Mouse (Mus musculus) hindbrain, embryonic 12.5 days (tissue): ENCODE results near the gene Tcn2. TPM values are rescaled to one million over a fixed set of nuclear protein-coding genes. Genes with fewer than 3 reads are reported as not detected.
"Not testable (repeated sequence)": the region's sequence is repeated elsewhere in the genome, so short reads cannot be mapped to it uniquely, and the experiment has no call there.

Experiments
- ATAC-seq: fragments of 200-750 bp; cut with Nextera tagmentation; 2 replicates; pipeline ENCODE4 v1.8.0; 2017; ENCODE audit warnings: moderate TSS enrichment; ENCODE audit not compliant: low FRiP score
- H3K27ac ChIP-seq: fragments of 300-500 bp; sonication (generic); 2 replicates; pipeline ENCODE4 v1.5.1; 2016; ENCODE audit warnings: mild to moderate bottlenecking
- H3K27me3 ChIP-seq: fragments of 300-500 bp; sonication (generic); 2 replicates; pipeline ENCODE4 v1.6.1; 2016; ENCODE audit warnings: mild to moderate bottlenecking
- H3K36me3 ChIP-seq: fragments of 300-500 bp; sonication (generic); 2 replicates; pipeline ENCODE4 v1.6.1; 2016; ENCODE audit warnings: mild to moderate bottlenecking
- H3K4me1 ChIP-seq: fragments of 300-500 bp; sonication (generic); 2 replicates; pipeline ENCODE4 v1.6.1; 2016
- H3K4me2 ChIP-seq: fragments of 300-500 bp; sonication (generic); replicated peaks from 2 replicates; pipeline ENCODE4 v1.6.1; 2016; ENCODE audit warnings: mild to moderate bottlenecking
- H3K4me3 ChIP-seq: fragments of 300-500 bp; sonication (generic); 2 replicates; pipeline ENCODE4 v1.5.1; 2016; ENCODE audit warnings: mild to moderate bottlenecking
- H3K9ac ChIP-seq: fragments of 300-500 bp; sonication (generic); 2 replicates; pipeline ENCODE4 v1.6.1; 2016; ENCODE audit warnings: mild to moderate bottlenecking, moderate library complexity
- H3K9me3 ChIP-seq: fragments of 300-500 bp; sonication (generic); replicated peaks from 2 replicates; pipeline ENCODE4 v1.6.1; 2016; ENCODE audit warnings: mild to moderate bottlenecking
- WGBS: fragments of 180-500 bp; shearing (Covaris S2); methylation state at CpG from one replicate; pipeline ENCODE4 v1.1.7; 2016; 5-methylcytosine and 5-hydroxymethylcytosine counted together
- polyA plus RNA-seq: library from polyadenylated mRNA; unstranded; fragments of >200 nt; fragmentation: Nextera tagmentation; extraction: Ambion mirVana; gene quantifications from 2 replicates; pipeline ENCODE4 v1.2.1, GENCODE M21; 2016

Tcn2 gene
- polyA plus RNA-seq, 1 experiment from 2014 or later = 34.1 TPM

GRCm38 (mm10) chr11:3961761-3962160, 29.8 kb upstream of the Tcn2 start:
- Histone ChIP-seq H3K27me3 (no peaks in the 10 kb centered on the region), H3K36me3 (no peaks in the 10 kb centered on the region), H3K9me3 (no peaks in the 10 kb centered on the region), H3K4me2 (no peak overlapping the region), H3K27ac (no peak overlapping the region), H3K4me3 (no peak overlapping the region), H3K4me1 (peaks cover 21% of the 10 kb centered on the region), H3K9ac (no peak overlapping the region)
- no peak for ATAC-seq
- WGBS = 75% methylated on average over 3 of the region's 3 CpGs

- no peak overlapping the region for H3K27ac ChIP-seq
- WGBS = 63% methylated on average over 2 of the region's 2 CpGs
- no peak for ATAC-seq
These were observed 28.9 kb upstream of the Tcn2 start for GRCm38 (mm10) chr11:3960901-3961300.

GRCm38 (mm10) chr11:3955371-3955770, 23.4 kb upstream of the Tcn2 start:
- not testable (repeated sequence) for H3K9ac ChIP-seq, H3K27ac ChIP-seq
- 75% methylated on average over 4 of the region's 4 CpGs for WGBS

More at GRCm38 (mm10) chr11:3960901-3961300, 28.9 kb upstream of the Tcn2 start:
- no peak overlapping the region for H3K4me3 ChIP-seq
- H3K9me3 ChIP-seq = no peaks in the 10 kb centered on the region; the same call in 1 of the 2 replicates
- peaks cover 17% of the 10 kb centered on the region for H3K4me1 ChIP-seq
- no peak overlapping the region for H3K9ac ChIP-seq
- H3K27me3 ChIP-seq = no peaks in the 10 kb centered on the region
- H3K36me3 ChIP-seq = no peaks in the 10 kb centered on the region
- no peak overlapping the region for H3K4me2 ChIP-seq

GRCm38 (mm10) chr11:3954876-3955275, 22.9 kb upstream of the Tcn2 start:
- H3K27ac ChIP-seq, H3K27me3 ChIP-seq, H3K36me3 ChIP-seq, ATAC-seq, H3K4me2 ChIP-seq, H3K4me3 ChIP-seq, H3K4me1 ChIP-seq, H3K9me3 ChIP-seq, H3K9ac ChIP-seq: not testable (repeated sequence)
- 76% methylated on average over 5 of the region's 5 CpGs for WGBS

More at GRCm38 (mm10) chr11:3955371-3955770, 23.4 kb upstream of the Tcn2 start:
- H3K4me1 ChIP-seq, ATAC-seq, H3K27me3 ChIP-seq, H3K4me3 ChIP-seq, H3K9me3 ChIP-seq, H3K36me3 ChIP-seq, H3K4me2 ChIP-seq: not testable (repeated sequence)

- Histone ChIP-seq H3K4me3 (no peak overlapping the region), H3K9me3 (no peaks in the 10 kb centered on the region), H3K9ac (no peak overlapping the region), H3K27ac (no peak overlapping the region), H3K4me2 (no peak overlapping the region), H3K4me1 (no peaks in the 10 kb centered on the region), H3K27me3 (peaks cover 4% of the 10 kb centered on the region; the same call in 1 of the 2 replicates), H3K36me3 (no peaks in the 10 kb centered on the region)
- ATAC-seq = no peak
- WGBS = 11% methylated on average over 1 of the region's 1 CpGs
These were observed 14.4 kb upstream of the Tcn2 start for GRCm38 (mm10) chr11:3946386-3946785.

GRCm38 (mm10) chr11:3941371-3941770, 9.4 kb upstream of the Tcn2 start:
- peaks cover 4% of the 10 kb centered on the region; the same call in 1 of the 2 replicates for H3K27me3 ChIP-seq
- no peak overlapping the region for H3K4me2 ChIP-seq
- WGBS = 89% methylated on average over 7 of the region's 7 CpGs
- H3K36me3 ChIP-seq = no peaks in the 10 kb centered on the region
- no peak for ATAC-seq
- H3K4me3 ChIP-seq = no peak overlapping the region
- no peak overlapping the region for H3K9ac ChIP-seq
- H3K9me3 ChIP-seq = no peaks in the 10 kb centered on the region
- no peak overlapping the region for H3K27ac ChIP-seq
- no peaks in the 10 kb centered on the region for H3K4me1 ChIP-seq

- H3K36me3 ChIP-seq = no peaks in the 10 kb centered on the region
- H3K4me3 ChIP-seq = no peak overlapping the region
- H3K9ac ChIP-seq = no peak overlapping the region
- H3K4me1 ChIP-seq = no peaks in the 10 kb centered on the region
- WGBS = 77% methylated on average over 13 of the region's 13 CpGs
- no peak overlapping the region for H3K27ac ChIP-seq
- 0 out of 2 replicates have a peak, but pooled peaks cover 3% of the 10 kb centered on the region for H3K27me3 ChIP-seq
- no peak overlapping the region for H3K4me2 ChIP-seq
- no peaks in the 10 kb centered on the region for H3K9me3 ChIP-seq
- no peak for ATAC-seq
These were observed 5.4 kb upstream of the Tcn2 start for GRCm38 (mm10) chr11:3937321-3937874.

GRCm38 (mm10) chr11:3936318-3936717, 4.4 kb upstream of the Tcn2 start:
- WGBS = 82% methylated on average over 3 of the region's 3 CpGs
- Histone ChIP-seq H3K4me2 (no peak overlapping the region), H3K27ac (no peak overlapping the region), H3K27me3 (0 out of 2 replicates have a peak, but pooled peaks cover 3% of the 10 kb centered on the region), H3K9ac (no peak overlapping the region), H3K4me1 (peaks cover 2% of the 10 kb centered on the region), H3K36me3 (no peaks in the 10 kb centered on the region), H3K4me3 (no peak overlapping the region), H3K9me3 (no peaks in the 10 kb centered on the region)
- no peak for ATAC-seq

- Histone ChIP-seq H3K27me3 (0 out of 2 replicates have a peak, but pooled peaks cover 3% of the 10 kb centered on the region), H3K27ac (no peak overlapping the region), H3K4me2 (no peak overlapping the region), H3K9ac (no peak overlapping the region), H3K4me3 (no peak overlapping the region), H3K36me3 (no peaks in the 10 kb centered on the region), H3K9me3 (no peaks in the 10 kb centered on the region), H3K4me1 (peaks cover 7% of the 10 kb centered on the region)
- ATAC-seq = no peak
- WGBS = 72% methylated on average over 4 of the region's 4 CpGs
These were observed 3.2 kb upstream of the Tcn2 start for GRCm38 (mm10) chr11:3935135-3935534.

GRCm38 (mm10) chr11:3933756-3934285, 1.9 kb upstream of the Tcn2 start:
- Histone ChIP-seq H3K9ac (no peak overlapping the region), H3K36me3 (no peaks in the 10 kb centered on the region), H3K4me2 (no peak overlapping the region), H3K4me3 (no peak overlapping the region), H3K9me3 (no peaks in the 10 kb centered on the region), H3K4me1 (peaks cover 7% of the 10 kb centered on the region), H3K27ac (no peak overlapping the region), H3K27me3 (0 out of 2 replicates have a peak, but pooled peaks cover 3% of the 10 kb centered on the region)
- no peak for ATAC-seq
- WGBS = 82% methylated on average over 9 of the region's 9 CpGs

- Histone ChIP-seq H3K4me3 (peak overlapping the region; percentile 50), H3K4me2 (peak overlapping the region; percentile 84), H3K36me3 (no peaks in the 10 kb centered on the region), H3K9ac (peak overlapping the region; percentile 67), H3K27me3 (0 out of 2 replicates have a peak, but pooled peaks cover 3% of the 10 kb centered on the region), H3K4me1 (peaks cover 7% of the 10 kb centered on the region), H3K27ac (no peak overlapping the region), H3K9me3 (no peaks in the 10 kb centered on the region)
- WGBS = 34% methylated on average over 6 of the region's 6 CpGs
- ATAC-seq = no peak
These were observed 1.0 kb downstream of the Tcn2 start for GRCm38 (mm10) chr11:3930931-3931330.

- Histone ChIP-seq H3K4me1 (peaks cover 7% of the 10 kb centered on the region), H3K4me3 (no peak overlapping the region), H3K27me3 (0 out of 2 replicates have a peak, but pooled peaks cover 3% of the 10 kb centered on the region), H3K4me2 (no peak overlapping the region), H3K9ac (no peak overlapping the region), H3K27ac (no peak overlapping the region), H3K36me3 (no peaks in the 10 kb centered on the region), H3K9me3 (no peaks in the 10 kb centered on the region)
- no peak for ATAC-seq
- 85% methylated on average over 4 of the region's 4 CpGs for WGBS
These were observed 1.9 kb downstream of the Tcn2 start for GRCm38 (mm10) chr11:3930019-3930418.

- Histone ChIP-seq H3K4me3 (no peak overlapping the region), H3K4me1 (peaks cover 1% of the 10 kb centered on the region), H3K27ac (no peak overlapping the region), H3K36me3 (peaks cover 20% of the 10 kb centered on the region; the same call in 1 of the 2 replicates), H3K9me3 (no peaks in the 10 kb centered on the region), H3K9ac (no peak overlapping the region), H3K27me3 (no peaks in the 10 kb centered on the region), H3K4me2 (no peak overlapping the region)
- ATAC-seq = no peak
- WGBS = 95% methylated on average over 10 of the region's 10 CpGs
These were observed 6.0 kb downstream of the Tcn2 start for GRCm38 (mm10) chr11:3925916-3926315.
